In genomic region chr2:164815348-164815747, GRCm38 (mm10) we compare ENCODE assay signal across 32 mouse cellular contexts. TPM values are rescaled to one million over a fixed set of nuclear protein-coding genes. Genes with fewer than 3 reads are reported as not detected.
DNase-seq lines count a peak whose midpoint lies in the region; ATAC-seq and TF ChIP-seq lines count a peak whose summit lies in the region.
"Had no signal": no experiment of that assay in that cellular context is flagged by ENCODE, and none has a peak within 500 bp of the region (broad histone marks: within the 10 kb centered on the region; RNA-seq: fewer than 3 reads in every experiment).

No protein-coding gene starts in this region.

- H3K36me3 ChIP-seq in MEL (ENCODE audit: control insufficient read depth in 1 of 2, insufficient read depth in 2 of 2, low read length in 2 of 2), result peaks cover 0 to 7% of the 10 kb centered on the region in 2 experiments; a peak in 2 of 4 replicates
- H3K36me3 ChIP-seq in liver, embryonic 14.5 days (replicated peaks; ENCODE audit: control insufficient read depth, insufficient read depth, low read depth), result no peaks in the 10 kb centered on the region
- H3K36me3 ChIP-seq in intestine, embryonic 16.5 days (ENCODE audit: control insufficient read depth, insufficient read depth, low read length), result no peaks in the 10 kb centered on the region

- TF ChIP-seq RAD21 in MEL (IDR thresholded peaks at IDR 0.05; ENCODE audit: low read depth, low read length), result no peak

- no peak for TF ChIP-seq EP300 in MEL (IDR thresholded peaks at IDR 0.05; ENCODE audit: low read depth in 1 of 2, low read length in 2 of 2)
- no peak for TF ChIP-seq EP300 in liver, embryonic 14.5 days (IDR thresholded peaks at IDR 0.05; ENCODE audit: low read depth)

- TF ChIP-seq POLR2A in MEL (IDR thresholded peaks at IDR 0.05; ENCODE audit: control insufficient read depth in 1 of 2, insufficient read depth in 1 of 2, low read depth in 1 of 2, low read length in 2 of 2, poor library complexity in 1 of 2), result no peak; a peak in 1 of 4 replicates

- 46% methylated on average over 5 of the region's 5 CpGs for WGBS in liver, embryonic 14.5 days (ENCODE audit: insufficient replicate concordance)
- WGBS in intestine, embryonic 16.5 days, result 87% methylated on average over 5 of the region's 5 CpGs

- H3K79me2 ChIP-seq in MEL (ENCODE audit: control insufficient read depth, insufficient read depth, low read length, poor library complexity), result no peaks in the 10 kb centered on the region

- H3K27me3 ChIP-seq in MEL (ENCODE audit: control insufficient read depth in 1 of 2, insufficient read depth in 2 of 2, low read length in 2 of 2), result no peaks in the 10 kb centered on the region
- no peaks in the 10 kb centered on the region for H3K27me3 ChIP-seq in liver, embryonic 14.5 days (ENCODE audit: control insufficient read depth, insufficient read depth, low read length)
- H3K27me3 ChIP-seq in intestine, embryonic 16.5 days (replicated peaks; ENCODE audit: control insufficient read depth, insufficient read depth, low read length), result no peaks in the 10 kb centered on the region
- H3K27me3 ChIP-seq: forebrain, embryonic 15.5 days; hindbrain, embryonic 13.5 days; limb, embryonic 13.5 days; midbrain, embryonic 15.5 days; neural tube, embryonic 13.5 days had no signal

- H3K9me3 ChIP-seq in MEL (replicated peaks; ENCODE audit: insufficient read depth, low read length), result no peaks in the 10 kb centered on the region
- no peaks in the 10 kb centered on the region for H3K9me3 ChIP-seq in liver, embryonic 14.5 days (ENCODE audit: control insufficient read depth, low read length)
- H3K9me3 ChIP-seq in intestine, embryonic 16.5 days (ENCODE audit: control insufficient read depth, low read length), result no peaks in the 10 kb centered on the region
- H3K9me3 ChIP-seq: forebrain, embryonic 15.5 days; hindbrain, embryonic 13.5 days; limb, embryonic 13.5 days; midbrain, embryonic 15.5 days; neural tube, embryonic 13.5 days had no signal

- TF ChIP-seq CTCF in MEL (IDR thresholded peaks at IDR 0.05 in 2 of 3, conservative IDR thresholded peaks at IDR 0.05 in 1 of 3; ENCODE audit: control insufficient read depth in 1 of 3, insufficient read depth in 1 of 3, low read depth in 2 of 3, low read length in 3 of 3, poor library complexity in 1 of 3, severe bottlenecking in 1 of 3), result no peak
- TF ChIP-seq CTCF in liver, embryonic 14.5 days (IDR thresholded peaks at IDR 0.05; ENCODE audit: low read depth), result no peak

- H3K4me3 ChIP-seq in MEL (ENCODE audit: control insufficient read depth in 1 of 2, insufficient read depth in 1 of 2, low read depth in 2 of 2, low read length in 2 of 2), result peak overlapping the region; percentile 37 to 42
- no peak overlapping the region for H3K4me3 ChIP-seq in liver, embryonic 14.5 days (ENCODE audit: insufficient read depth in 1 of 2, low read depth in 2 of 2, low read length in 2 of 2)
- H3K4me3 ChIP-seq in intestine, embryonic 16.5 days (ENCODE audit: low read length), result no peak overlapping the region
- H3K4me3 ChIP-seq: forebrain, embryonic 15.5 days; hindbrain, embryonic 13.5 days; layer of hippocampus, adult 2 months; limb, embryonic 13.5 days; midbrain, embryonic 15.5 days; myocyte; neural tube, embryonic 13.5 days had no signal

- DNase-seq in MEL (ENCODE audit: low read depth, low spot score), result peak; percentile 79
- DNase-seq in liver, embryonic 14.5 days (ENCODE audit: low read depth in 3 of 3, low spot score in 3 of 3), result no peak
- no peak for DNase-seq in embryo, embryonic 11 days
- no peak for DNase-seq in kidney, postnatal 4 days
- DNase-seq: cerebellum, adult 18-20 months; cerebellum, postnatal 14 days; gastrocnemius, postnatal 10 days; heart, adult 18-20 months; heart, postnatal 36 days; kidney, adult 8-10 months; kidney, postnatal 14 days; lung, adult 2 months; lung, postnatal 14 days; retina, postnatal 1 day; right cerebral cortex, postnatal 25 days; spleen, adult 18-20 months; thymus, postnatal 14 days had no signal

- H3K4me1 ChIP-seq in MEL (ENCODE audit: control insufficient read depth in 1 of 2, insufficient read depth in 2 of 2, low read length in 2 of 2), result peaks cover 6 to 10% of the 10 kb centered on the region in 2 experiments
- peaks cover 11 to 15% of the 10 kb centered on the region in 2 experiments for H3K4me1 ChIP-seq in liver, embryonic 14.5 days (replicated peaks; ENCODE audit: control insufficient read depth in 2 of 2, insufficient read depth in 2 of 2, low read length in 1 of 2)
- H3K4me1 ChIP-seq in intestine, embryonic 16.5 days (ENCODE audit: control insufficient read depth, insufficient read depth, low read length), result peaks cover 12% of the 10 kb centered on the region
- H3K4me1 ChIP-seq: forebrain, embryonic 15.5 days; hindbrain, embryonic 13.5 days; limb, embryonic 13.5 days; midbrain, embryonic 15.5 days; neural tube, embryonic 13.5 days had no signal

- H3K4me2 ChIP-seq in liver, embryonic 14.5 days (ENCODE audit: low read depth), result peak overlapping the region; percentile 33
- no peak overlapping the region for H3K4me2 ChIP-seq in intestine, embryonic 16.5 days (ENCODE audit: low read depth, low read length)
- H3K4me2 ChIP-seq: forebrain, embryonic 15.5 days; hindbrain, embryonic 13.5 days; limb, embryonic 13.5 days; midbrain, embryonic 15.5 days; neural tube, embryonic 13.5 days had no signal

- H3K27ac ChIP-seq in MEL (ENCODE audit: control insufficient read depth, low read depth, low read length), result peak overlapping the region; percentile 80
- peak overlapping the region; percentile 56 for H3K27ac ChIP-seq in liver, embryonic 14.5 days
- H3K27ac ChIP-seq in intestine, embryonic 16.5 days (ENCODE audit: low read length), result no peak overlapping the region
- H3K27ac ChIP-seq: forebrain, embryonic 15.5 days; hindbrain, embryonic 13.5 days; layer of hippocampus, adult 2 months; limb, embryonic 13.5 days; midbrain, embryonic 15.5 days; neural tube, embryonic 13.5 days had no signal

- peak; percentile 75 for ATAC-seq in common myeloid progenitor, adult 5-6 weeks (replicated peaks; ENCODE audit: low read depth, poor library complexity, severe bottlenecking)
- ATAC-seq in liver, embryonic 14.5 days (ENCODE audit: insufficient read depth), result peak; percentile 60
- ATAC-seq in megakaryocyte-erythroid progenitor cell, adult 5-6 weeks (replicated peaks; ENCODE audit: low FRiP score, low TSS enrichment, poor library complexity, severe bottlenecking), result peak; percentile 18; the same call in 1 of the 2 replicates
- ATAC-seq in intestine, embryonic 16.5 days, result no peak
- ATAC-seq: forebrain, embryonic 15.5 days; inflammation-experienced regulatory T-cells, adult 6 months; midbrain, embryonic 15.5 days had no signal

- peak overlapping the region; percentile 41 for H3K9ac ChIP-seq in MEL (ENCODE audit: control insufficient read depth, low read depth, low read length, poor library complexity, severe bottlenecking)
- peak overlapping the region; percentile 32; the same call in 1 of the 2 replicates for H3K9ac ChIP-seq in liver, embryonic 14.5 days (replicated peaks)
- H3K9ac ChIP-seq in intestine, embryonic 16.5 days (ENCODE audit: low read depth, low read length), result no peak overlapping the region
- H3K9ac ChIP-seq: forebrain, embryonic 15.5 days; hindbrain, embryonic 13.5 days; limb, embryonic 13.5 days; midbrain, embryonic 15.5 days; neural tube, embryonic 13.5 days had no signal

RNA-seq across cellular contexts. Expression of gene Zswim1, which starts 7.1 kb away (rescaled TPM):
- total RNA-seq in MEL (2012; rRNA removed), result 7.1 and 8.2 TPM in 2 replicates
- polyA plus RNA-seq in MEL (2012; ENCODE audit: insufficient read depth in 1 of 2, insufficient read length in 2 of 2, low read depth in 1 of 2, low replicate concordance in 2 of 2, missing spikeins in 1 of 2), result 10 to 100 TPM in 1 of 2 experiments, not detected in 1; 17.4 TPM
- 3.5 and 5.4 TPM in 2 replicates for total RNA-seq in common myeloid progenitor, adult 5-6 weeks (2017)
- polyA plus RNA-seq in liver, embryonic 14.5 days (2012; rRNA removed), result 2.0 and 2.6 TPM in 2 replicates
- 3.6 and 4.6 TPM in 2 replicates for polyA plus RNA-seq in liver, embryonic 14.5 days (2014; fragmentation: Nextera tagmentation; extraction: Ambion mirVana)
- total RNA-seq in megakaryocyte-erythroid progenitor cell, adult 5-6 weeks (2014; fragmentation: Nextera tagmentation), result 11.0 and 14.2 TPM in 2 replicates
- 2.5 and 3.3 TPM in 2 replicates for total RNA-seq in megakaryocyte-erythroid progenitor cell, adult 5-6 weeks (2017)
- 11.7 and 13.4 TPM in 2 replicates for polyA plus RNA-seq in intestine, embryonic 16.5 days (2015; fragmentation: Nextera tagmentation; extraction: Ambion mirVana)

RNA-seq across cellular contexts. Expression of gene Zswim3, which starts 10.4 kb away (rescaled TPM):
- 4.7 and 4.8 TPM in 2 replicates for total RNA-seq in MEL (2012; rRNA removed)
- 1 to 10 TPM in 1 of 2 experiments, not detected in 1; 5.9 TPM for polyA plus RNA-seq in MEL (2012; ENCODE audit: insufficient read depth in 1 of 2, insufficient read length in 2 of 2, low read depth in 1 of 2, low replicate concordance in 2 of 2, missing spikeins in 1 of 2)
- 3.0 and 3.7 TPM in 2 replicates for total RNA-seq in common myeloid progenitor, adult 5-6 weeks (2017)
- 2.2 and 2.4 TPM in 2 replicates for polyA plus RNA-seq in liver, embryonic 14.5 days (2012; rRNA removed)
- 3.7 and 4.5 TPM in 2 replicates for polyA plus RNA-seq in liver, embryonic 14.5 days (2014; fragmentation: Nextera tagmentation; extraction: Ambion mirVana)
- total RNA-seq in megakaryocyte-erythroid progenitor cell, adult 5-6 weeks (2014; fragmentation: Nextera tagmentation), result 6.8 and 6.9 TPM in 2 replicates
- total RNA-seq in megakaryocyte-erythroid progenitor cell, adult 5-6 weeks (2017), result 1.8 and 4.4 TPM in 2 replicates
- 9.3 and 10.3 TPM in 2 replicates for polyA plus RNA-seq in intestine, embryonic 16.5 days (2015; fragmentation: Nextera tagmentation; extraction: Ambion mirVana)

RNA-seq across cellular contexts. Expression of gene Acot8, which starts 10.7 kb away (rescaled TPM):
- total RNA-seq in MEL (2012; rRNA removed), result 32.2 and 40.3 TPM in 2 replicates
- polyA plus RNA-seq in MEL (2012; ENCODE audit: insufficient read depth in 1 of 2, insufficient read length in 2 of 2, low read depth in 1 of 2, low replicate concordance in 2 of 2, missing spikeins in 1 of 2), result 10 to 100 TPM in 1 of 2 experiments, not detected in 1; 30.9 TPM
- total RNA-seq in common myeloid progenitor, adult 5-6 weeks (2017), result 14.0 and 14.8 TPM in 2 replicates
- 20.6 and 22.1 TPM in 2 replicates for polyA plus RNA-seq in liver, embryonic 14.5 days (2012; rRNA removed)
- 13.5 and 14.7 TPM in 2 replicates for polyA plus RNA-seq in liver, embryonic 14.5 days (2014; fragmentation: Nextera tagmentation; extraction: Ambion mirVana)
- 15.5 and 26.4 TPM in 2 replicates for total RNA-seq in megakaryocyte-erythroid progenitor cell, adult 5-6 weeks (2014; fragmentation: Nextera tagmentation)
- 10.1 and 17.6 TPM in 2 replicates for total RNA-seq in megakaryocyte-erythroid progenitor cell, adult 5-6 weeks (2017)
- 37.5 and 39.5 TPM in 2 replicates for polyA plus RNA-seq in intestine, embryonic 16.5 days (2015; fragmentation: Nextera tagmentation; extraction: Ambion mirVana)

RNA-seq across cellular contexts. Expression of gene Spata25, which starts 13.0 kb away (rescaled TPM):
- total RNA-seq in MEL (2012; rRNA removed), result 0.42 and 0.50 TPM in 2 replicates
- polyA plus RNA-seq in MEL (2012; ENCODE audit: insufficient read depth in 1 of 2, insufficient read length in 2 of 2, low read depth in 1 of 2, low replicate concordance in 2 of 2, missing spikeins in 1 of 2), result under 1 TPM in 1 of 2 experiments, not detected in 1; 0.13 TPM
- not detected in 2 replicates for total RNA-seq in common myeloid progenitor, adult 5-6 weeks (2017)
- polyA plus RNA-seq in liver, embryonic 14.5 days (2012; rRNA removed), result not detected in 2 replicates
- not detected in 2 replicates for polyA plus RNA-seq in liver, embryonic 14.5 days (2014; fragmentation: Nextera tagmentation; extraction: Ambion mirVana)
- total RNA-seq in megakaryocyte-erythroid progenitor cell, adult 5-6 weeks (2014; fragmentation: Nextera tagmentation), result not detected in 2 replicates
- not detected in 2 replicates for total RNA-seq in megakaryocyte-erythroid progenitor cell, adult 5-6 weeks (2017)
- polyA plus RNA-seq in intestine, embryonic 16.5 days (2015; fragmentation: Nextera tagmentation; extraction: Ambion mirVana), result not detected in 2 replicates
- total RNA-seq: left cerebral cortex, postnatal 14 days had no signal
- polyA plus RNA-seq: C2C12; embryonic facial prominence, embryonic 14.5 days; forebrain, embryonic 15.5 days; heart, embryonic 14.5 days; hindbrain, embryonic 13.5 days; inflammation-experienced regulatory T-cells, adult 6 months; limb, embryonic 13.5 days; midbrain, embryonic 15.5 days; neural tube, embryonic 13.5 days had no signal

RNA-seq across cellular contexts. Expression of gene Ctsa, which starts 17.3 kb away (rescaled TPM):
- total RNA-seq in MEL (2012; rRNA removed), result 46.3 and 50.5 TPM in 2 replicates
- 10 to 100 TPM in 1 of 2 experiments, not detected in 1; 87.7 TPM for polyA plus RNA-seq in MEL (2012; ENCODE audit: insufficient read depth in 1 of 2, insufficient read length in 2 of 2, low read depth in 1 of 2, low replicate concordance in 2 of 2, missing spikeins in 1 of 2)
- total RNA-seq in common myeloid progenitor, adult 5-6 weeks (2017), result 44.4 and 51.1 TPM in 2 replicates
- polyA plus RNA-seq in liver, embryonic 14.5 days (2012; rRNA removed), result 69.5 and 82.7 TPM in 2 replicates
- polyA plus RNA-seq in liver, embryonic 14.5 days (2014; fragmentation: Nextera tagmentation; extraction: Ambion mirVana), result 59.4 and 60.8 TPM in 2 replicates
- total RNA-seq in megakaryocyte-erythroid progenitor cell, adult 5-6 weeks (2014; fragmentation: Nextera tagmentation), result 63.5 and 87.0 TPM in 2 replicates
- total RNA-seq in megakaryocyte-erythroid progenitor cell, adult 5-6 weeks (2017), result 40.0 and 58.0 TPM in 2 replicates
- 418 and 551 TPM in 2 replicates for polyA plus RNA-seq in intestine, embryonic 16.5 days (2015; fragmentation: Nextera tagmentation; extraction: Ambion mirVana)

Comparison
In these comparisons a context has a peak if more than half of its experiments do, and no peak if none do; other contexts are left out.
1. H3K4me3 ChIP-seq: peak in MEL (2 of 2); none in liver, embryonic 14.5 days (0 of 2) and intestine, embryonic 16.5 days (single experiment).